Mouse (Mus musculus) CH12.LX (cell line): ENCODE measurements around the gene Zfhx3. TPM values are rescaled to one million over a fixed set of nuclear protein-coding genes. Genes with fewer than 3 reads are reported as not detected.

Experiments
- DNase-seq: peaks from one replicate; pipeline ENCODE4 v3.0.0-alpha.2; 2013; ENCODE audit errors: extremely low read depth
- H3K27ac ChIP-seq: 2 replicates; pipeline ENCODE4 v1.5.1; 2012; ENCODE audit warnings: low read depth, mild to moderate bottlenecking, control low read depth, moderate library complexity; ENCODE audit not compliant: insufficient read depth
- H3K27me3 ChIP-seq: replicated peaks from 2 replicates; pipeline ENCODE3; 2012; ENCODE audit warnings: inconsistent platforms
- H3K36me3 ChIP-seq, 2 experiments: replicated peaks in 1 of 2; 2 replicates each; pipeline versions ENCODE3 to v1.6.1; 2012; ENCODE audit warnings: inconsistent platforms in 1 of 2, low read length in 1 of 2, mild to moderate bottlenecking in 1 of 2, mixed read lengths in 1 of 2, moderate library complexity in 1 of 2; ENCODE audit not compliant: control insufficient read depth in 1 of 2, insufficient read depth in 1 of 2
- H3K4me1 ChIP-seq, 2 experiments: 2 replicates each; pipeline ENCODE4 v1.6.1; 2012; ENCODE audit warnings: inconsistent platforms in 1 of 2, moderate library complexity in 1 of 2; ENCODE audit not compliant: insufficient read depth in 2 of 2, control insufficient read depth in 1 of 2
- H3K4me2 ChIP-seq: 2 replicates; pipeline ENCODE4 v1.6.1; 2012; ENCODE audit warnings: low read depth, mild to moderate bottlenecking, control low read depth; ENCODE audit not compliant: poor library complexity, insufficient read depth, severe bottlenecking
- H3K4me3 ChIP-seq, 3 experiments: fragments of 150-350 bp in 1 of 3; sonication (generic) in 1 of 3; replicated peaks in 1 of 3; 2 replicates each; pipeline versions ENCODE3 to v1.5.1; 2011 to 2012; ENCODE audit warnings: low read depth in 2 of 3, low read length in 2 of 3, mild to moderate bottlenecking in 2 of 3, moderate library complexity in 2 of 3, control low read depth in 1 of 3, improper control_type of control experiment in 1 of 3, inconsistent platforms in 1 of 3, mixed read lengths in 1 of 3; ENCODE audit not compliant: poor library complexity in 1 of 3
- H3K79me2 ChIP-seq: replicated peaks from 2 replicates; pipeline ENCODE4 v1.6.1; 2012; ENCODE audit warnings: mild to moderate bottlenecking, moderate library complexity; ENCODE audit not compliant: control insufficient read depth, poor library complexity, insufficient read depth, severe bottlenecking; ENCODE audit errors: extremely low read depth
- H3K9ac ChIP-seq: 2 replicates; pipeline ENCODE4 v1.6.1; 2012; ENCODE audit warnings: low read depth, mild to moderate bottlenecking, control low read depth, moderate library complexity; ENCODE audit not compliant: insufficient read depth
- H3K9me3 ChIP-seq: replicated peaks from 2 replicates; pipeline ENCODE3; 2012; ENCODE audit warnings: low read length, inconsistent platforms, mixed read lengths
- CHD1 ChIP-seq: IDR thresholded peaks from 2 replicates; pipeline ENCODE4 v1.6.1; 2012; ENCODE audit warnings: low read depth, low read length, improper control_type of control experiment, inconsistent platforms
- CHD2 ChIP-seq: IDR thresholded peaks from 2 replicates; pipeline ENCODE4 v1.6.1; 2011; ENCODE audit warnings: low read length, improper control_type of control experiment
- HCFC1 ChIP-seq: IDR thresholded peaks from 2 replicates; pipeline ENCODE4 v1.6.1; 2012; ENCODE audit warnings: low read depth, mild to moderate bottlenecking, inconsistent platforms, low read length, improper control_type of control experiment
- IRF4 ChIP-seq: IDR thresholded peaks from 2 replicates; pipeline ENCODE4 v1.6.1; 2014; ENCODE audit warnings: low read depth, mild to moderate bottlenecking, inconsistent platforms, low read length, improper control_type of control experiment
- JUN ChIP-seq: IDR thresholded peaks from 2 replicates; pipeline ENCODE4 v1.6.1; 2011; ENCODE audit warnings: low read depth, mild to moderate bottlenecking, low read length, improper control_type of control experiment, moderate library complexity; ENCODE audit not compliant: insufficient read depth
- JUND ChIP-seq: conservative IDR thresholded peaks from 2 replicates; pipeline ENCODE4 v1.6.1; 2011; ENCODE audit warnings: low read depth, low read length, improper control_type of control experiment
- MAX ChIP-seq: IDR thresholded peaks from 2 replicates; pipeline ENCODE4 v1.6.1; 2011; ENCODE audit warnings: low read length, improper control_type of control experiment
- MAZ ChIP-seq: IDR thresholded peaks from 2 replicates; pipeline ENCODE4 v1.6.1; 2012; ENCODE audit warnings: low read depth, mild to moderate bottlenecking, inconsistent platforms, low read length, improper control_type of control experiment, moderate library complexity
- MEF2A ChIP-seq: IDR thresholded peaks from 2 replicates; pipeline ENCODE4 v1.6.1; 2014; ENCODE audit warnings: low read depth, mild to moderate bottlenecking, inconsistent platforms, low read length, improper control_type of control experiment, borderline replicate concordance
- MXI1 ChIP-seq: IDR thresholded peaks from 2 replicates; pipeline ENCODE4 v1.6.1; 2011; ENCODE audit warnings: mild to moderate bottlenecking, low read depth, low read length, improper control_type of control experiment
- MYC ChIP-seq: IDR thresholded peaks from 2 replicates; pipeline ENCODE4 v1.6.1; 2011; ENCODE audit warnings: low read depth, mild to moderate bottlenecking, improper control_type of control experiment, low read length
- NRF1 ChIP-seq: IDR thresholded peaks from 2 replicates; pipeline ENCODE4 v1.6.1; 2014; ENCODE audit warnings: low read depth, mild to moderate bottlenecking, inconsistent platforms, low read length, improper control_type of control experiment, moderate library complexity
- POLR2A ChIP-seq: IDR thresholded peaks from 2 replicates; pipeline ENCODE4 v1.6.1; 2011; ENCODE audit warnings: low read depth, mild to moderate bottlenecking, improper control_type of control experiment, low read length
- POLR2AphosphoS2 ChIP-seq: IDR thresholded peaks from 2 replicates; pipeline ENCODE4 v1.6.1; 2011; ENCODE audit warnings: low read depth, low read length, improper control_type of control experiment
- RCOR1 ChIP-seq: conservative IDR thresholded peaks from 2 replicates; pipeline ENCODE4 v1.6.1; 2012; ENCODE audit warnings: low read depth, mild to moderate bottlenecking, inconsistent platforms, low read length, improper control_type of control experiment
- SIN3A ChIP-seq: IDR thresholded peaks from 2 replicates; pipeline ENCODE4 v1.6.1; 2012; ENCODE audit warnings: low read length, improper control_type of control experiment, inconsistent platforms
- SMC3 ChIP-seq: IDR thresholded peaks from 2 replicates; pipeline ENCODE4 v1.6.1; 2011; ENCODE audit warnings: low read depth, low read length, improper control_type of control experiment
- TCF12 ChIP-seq: IDR thresholded peaks from 2 replicates; pipeline ENCODE4 v1.6.1; 2014; ENCODE audit warnings: low read depth, mild to moderate bottlenecking, inconsistent platforms, low read length, improper control_type of control experiment
- USF1 ChIP-seq: IDR thresholded peaks from 2 replicates; pipeline ENCODE4 v1.6.1; 2014; ENCODE audit warnings: low read depth, mild to moderate bottlenecking, inconsistent platforms, low read length, improper control_type of control experiment
- USF2 ChIP-seq: conservative IDR thresholded peaks from 2 replicates; pipeline ENCODE4 v1.6.1; 2011; ENCODE audit warnings: low read depth, low read length, improper control_type of control experiment
- ZKSCAN1 ChIP-seq: IDR thresholded peaks from 2 replicates; pipeline ENCODE4 v1.6.1; 2012; ENCODE audit warnings: low read depth, inconsistent platforms, low read length, improper control_type of control experiment, borderline replicate concordance
- dilution Hi-C: fragments of 300-500 bp; cut with MboI; formaldehyde crosslinking; loops from 2 replicates; pipeline ENCODE4 v1.14.3; 2020; ENCODE audit warnings: low sequenced_read_pairs; ENCODE audit not compliant: extremely low pct_unique_long_range_greater_than_20kb, extremely low pct_ligation_motif_present
- in situ Hi-C: fragments of 300-500 bp; cut with MboI; formaldehyde crosslinking; loops from 3 replicates; pipeline ENCODE4 v1.14.3; 2019; ENCODE audit warnings: low sequenced_read_pairs, low pct_ligation_motif_present, low pct_unique_long_range_greater_than_20kb, mixed read lengths
- polyA plus RNA-seq: library from polyadenylated mRNA; unstranded; fragments of >175 nt; gene quantifications from 2 replicates; pipeline ENCODE4 v1.2.1, GENCODE M21; 2012; ENCODE audit warnings: low read depth; ENCODE audit not compliant: insufficient read length
- total RNA-seq, 2 experiments: library from RNA; depleted of rRNA; stranded (reverse); fragments of 300-350 nt in 1 of 2; fragments of >200 nt in 1 of 2; gene quantifications; 2 replicates each; pipeline ENCODE4 v1.2.3; 2012 to 2014

Gene Zfhx3
- total and polyA plus RNA-seq, 3 experiments = 0.05 to 0.76 (median 0.68) TPM

- dilution Hi-C loops (no loop called here), in situ Hi-C loops (no loop called here)
- Histone ChIP-seq H3K79me2 (no peaks in the 10 kb centered on the region), H3K27me3 (peaks cover 55% of the 10 kb centered on the region), H3K4me3 (no peak overlapping the region), H3K36me3 (no peaks in the 10 kb centered on the region), H3K4me1 (peaks cover 2 to 4% of the 10 kb centered on the region in 2 experiments; a peak in 2 of 4 replicates), H3K9ac (no peak overlapping the region), H3K4me2 (no peak overlapping the region), H3K9me3 (peaks cover 2% of the 10 kb centered on the region), H3K27ac (no peak overlapping the region)
- TF ChIP-seq TCF12 (no peak), POLR2A (no peak), CHD2 (no peak), CHD1 (no peak), SMC3 (no peak), NRF1 (no peak), POLR2AphosphoS2 (no peak), MAZ (no peak), MEF2A (no peak)
- DNase-seq = no peak
Measured at GRCm38 (mm10) chr8:108701381-108702175, 759.1 kb downstream of the Zfhx3 start.

- H3K27ac ChIP-seq = no peak overlapping the region
- H3K4me3 ChIP-seq = no peak overlapping the region
- TF ChIP-seq ZKSCAN1 = no peak
- no peak for TF ChIP-seq MEF2A
- TF ChIP-seq MYC = no peak
- TF ChIP-seq MAX = no peak
- TF ChIP-seq JUN = no peak
- TF ChIP-seq IRF4 = no peak
- TF ChIP-seq MAZ = no peak
- no peak for TF ChIP-seq USF1
- TF ChIP-seq HCFC1 = no peak
- TF ChIP-seq USF2 = no peak
- no peak for TF ChIP-seq MXI1
- TF ChIP-seq JUND = no peak
- no peak for TF ChIP-seq SIN3A
- TF ChIP-seq TCF12 = no peak
- no peak for TF ChIP-seq RCOR1
- no peak for TF ChIP-seq CHD1
- H3K9me3 ChIP-seq = no peaks in the 10 kb centered on the region
- H3K4me1 ChIP-seq = peaks cover 2 to 4% of the 10 kb centered on the region in 2 experiments; a peak in 2 of 4 replicates
- in situ Hi-C loops (no loop called here), dilution Hi-C loops (no loop called here)
- no peak for DNase-seq
- H3K9ac ChIP-seq = no peak overlapping the region
- H3K79me2 ChIP-seq = no peaks in the 10 kb centered on the region
- no peaks in the 10 kb centered on the region for H3K36me3 ChIP-seq
- no peak overlapping the region for H3K4me2 ChIP-seq
- peaks cover 55% of the 10 kb centered on the region for H3K27me3 ChIP-seq
Measured at GRCm38 (mm10) chr8:108702201-108702600, 759.8 kb downstream of the Zfhx3 start.
